Mouse (Mus musculus) lung, embryonic 16.5 days (tissue): ENCODE results near the gene Tnfaip2. TPM values are rescaled to one million over a fixed set of nuclear protein-coding genes. Genes with fewer than 3 reads are reported as not detected.

Experiments
- ATAC-seq: fragments of 200-750 bp; cut with Nextera tagmentation; 2 replicates; pipeline ENCODE4 v1.8.0; 2017; ENCODE audit warnings: low read depth, mild to moderate bottlenecking, moderate library complexity
- H3K27ac ChIP-seq: fragments of 300-500 bp; sonication (generic); 2 replicates; pipeline ENCODE4 v1.5.1; 2014; ENCODE audit warnings: mild to moderate bottlenecking, control low read depth, low read length
- H3K27me3 ChIP-seq: fragments of 300-500 bp; sonication (generic); 2 replicates; pipeline ENCODE4 v1.6.1; 2014; ENCODE audit warnings: low read depth, low read length, mixed read lengths; ENCODE audit not compliant: control insufficient read depth, insufficient read depth
- H3K36me3 ChIP-seq: fragments of 300-500 bp; sonication (generic); 2 replicates; pipeline ENCODE4 v1.6.1; 2014; ENCODE audit warnings: low read length; ENCODE audit not compliant: control insufficient read depth, insufficient read depth
- H3K4me1 ChIP-seq: fragments of 300-500 bp; sonication (generic); replicated peaks from 2 replicates; pipeline ENCODE4 v1.6.1; 2014; ENCODE audit warnings: low read length, mixed read lengths; ENCODE audit not compliant: control insufficient read depth, insufficient read depth
- H3K4me2 ChIP-seq: fragments of 300-500 bp; sonication (generic); 2 replicates; pipeline ENCODE4 v1.6.1; 2014; ENCODE audit warnings: low read depth, low read length, control low read depth
- H3K4me3 ChIP-seq: fragments of 300-500 bp; sonication (generic); 2 replicates; pipeline ENCODE4 v1.5.1; 2014; ENCODE audit warnings: mild to moderate bottlenecking, low read length, control low read depth
- H3K9ac ChIP-seq: fragments of 300-500 bp; sonication (generic); 2 replicates; pipeline ENCODE4 v1.6.1; 2014; ENCODE audit warnings: low read length, control low read depth
- H3K9me3 ChIP-seq: fragments of 300-500 bp; sonication (generic); 2 replicates; pipeline ENCODE4 v1.6.1; 2016; ENCODE audit warnings: low read length; ENCODE audit not compliant: control insufficient read depth
- WGBS: fragments of 180-500 bp; shearing (Covaris S2); extraction: QIAGEN DNeasy Blood & Tissue Kit; methylation state at CpG from one replicate; pipeline ENCODE4 v1.1.7; 2014; 5-methylcytosine and 5-hydroxymethylcytosine counted together
- polyA plus RNA-seq: library from polyadenylated mRNA; unstranded; fragments of >200 nt; fragmentation: Nextera tagmentation; extraction: Ambion mirVana; gene quantifications from 2 replicates; pipeline ENCODE4 v1.2.1, GENCODE M21; 2015

Gene Tnfaip2
- polyA plus RNA-seq, 1 experiment from 2014 or later, result 6.9 TPM

GRCm38 (mm10) chr12:111448931-111449705 is 6.8 kb downstream of the Tnfaip2 start:
- Histone ChIP-seq H3K36me3 (no peaks in the 10 kb centered on the region), H3K27me3 (peaks cover 61% of the 10 kb centered on the region), H3K4me3 (no peak overlapping the region), H3K4me2 (no peak overlapping the region), H3K27ac (peak overlapping the region; percentile 26; the same call in 1 of the 2 replicates), H3K9me3 (no peaks in the 10 kb centered on the region), H3K9ac (no peak overlapping the region), H3K4me1 (peaks cover 31% of the 10 kb centered on the region)
- ATAC-seq, result no peak
- 10% methylated on average over 12 of the region's 14 CpGs for WGBS

GRCm38 (mm10) chr12:111450359-111450758 is 8.1 kb downstream of the Tnfaip2 start:
- H3K4me2 ChIP-seq, result no peak overlapping the region
- no peaks in the 10 kb centered on the region for H3K9me3 ChIP-seq
- no peaks in the 10 kb centered on the region for H3K36me3 ChIP-seq
- peaks cover 49% of the 10 kb centered on the region for H3K27me3 ChIP-seq
- H3K4me1 ChIP-seq, result peaks cover 40% of the 10 kb centered on the region
- H3K9ac ChIP-seq, result 0 out of 2 replicates have a peak overlapping the region, but pooled peaks have one; percentile 4
- 25% methylated on average over 6 of the region's 6 CpGs for WGBS
- no peak overlapping the region for H3K4me3 ChIP-seq
- peak overlapping the region; percentile 55; the same call in 1 of the 2 replicates for H3K27ac ChIP-seq
- no peak for ATAC-seq

- no peak overlapping the region for H3K9ac ChIP-seq
- H3K27me3 ChIP-seq, result peaks cover 37% of the 10 kb centered on the region
- H3K4me3 ChIP-seq, result no peak overlapping the region
- ATAC-seq, result no peak
- H3K36me3 ChIP-seq, result no peaks in the 10 kb centered on the region
- peaks cover 35% of the 10 kb centered on the region for H3K4me1 ChIP-seq
- 82% methylated on average over 7 of the region's 7 CpGs for WGBS
- H3K27ac ChIP-seq, result no peak overlapping the region
- no peak overlapping the region for H3K4me2 ChIP-seq
- H3K9me3 ChIP-seq, result no peaks in the 10 kb centered on the region
These were observed 9.3 kb downstream of the Tnfaip2 start for GRCm38 (mm10) chr12:111451561-111451960.

GRCm38 (mm10) chr12:111454021-111454420 is 11.8 kb downstream of the Tnfaip2 start:
- Histone ChIP-seq H3K27me3 (peaks cover 13% of the 10 kb centered on the region; the same call in 1 of the 2 replicates), H3K9me3 (no peaks in the 10 kb centered on the region), H3K4me3 (no peak overlapping the region), H3K9ac (no peak overlapping the region), H3K27ac (no peak overlapping the region), H3K4me2 (no peak overlapping the region), H3K4me1 (peaks cover 24% of the 10 kb centered on the region), H3K36me3 (no peaks in the 10 kb centered on the region)
- WGBS, result 14% methylated on average over 4 of the region's 4 CpGs
- ATAC-seq, result no peak

- no peak overlapping the region for H3K9ac ChIP-seq
- H3K27me3 ChIP-seq, result peaks cover 13% of the 10 kb centered on the region; the same call in 1 of the 2 replicates
- no peak overlapping the region for H3K27ac ChIP-seq
- H3K4me3 ChIP-seq, result no peak overlapping the region
- no peaks in the 10 kb centered on the region for H3K36me3 ChIP-seq
- whole genome bisulfite sequencing, result 55% methylated on average over 10 of the region's 10 CpGs
- ATAC-seq, result no peak
- H3K4me1 ChIP-seq, result peaks cover 17% of the 10 kb centered on the region
- H3K9me3 ChIP-seq, result no peaks in the 10 kb centered on the region
- H3K4me2 ChIP-seq, result no peak overlapping the region
These were observed 12.4 kb downstream of the Tnfaip2 start for GRCm38 (mm10) chr12:111454543-111455280.

- peaks cover 13% of the 10 kb centered on the region; the same call in 1 of the 2 replicates for H3K4me1 ChIP-seq
- WGBS, result 55% methylated on average over 12 of the region's 12 CpGs
These were observed 13.1 kb downstream of the Tnfaip2 start for GRCm38 (mm10) chr12:111455311-111455846.

GRCm38 (mm10) chr12:111455860-111456259 is 13.6 kb downstream of the Tnfaip2 start:
- Histone ChIP-seq H3K4me3 (no peak overlapping the region), H3K9ac (no peak overlapping the region), H3K4me2 (no peak overlapping the region), H3K36me3 (no peaks in the 10 kb centered on the region), H3K9me3 (no peaks in the 10 kb centered on the region), H3K4me1 (peaks cover 11% of the 10 kb centered on the region; the same call in 1 of the 2 replicates), H3K27me3 (peaks cover 10% of the 10 kb centered on the region; the same call in 1 of the 2 replicates), H3K27ac (no peak overlapping the region)
- no peak for ATAC-seq
- WGBS, result 50% methylated on average over 8 of the region's 8 CpGs

More at GRCm38 (mm10) chr12:111455311-111455846, 13.1 kb downstream of the Tnfaip2 start:
- H3K36me3 ChIP-seq, result no peaks in the 10 kb centered on the region
- H3K9me3 ChIP-seq, result no peaks in the 10 kb centered on the region
- H3K4me2 ChIP-seq, result no peak overlapping the region
- ATAC-seq, result no peak
- peaks cover 13% of the 10 kb centered on the region; the same call in 1 of the 2 replicates for H3K27me3 ChIP-seq
- no peak overlapping the region for H3K27ac ChIP-seq
- no peak overlapping the region for H3K9ac ChIP-seq
- H3K4me3 ChIP-seq, result no peak overlapping the region

GRCm38 (mm10) chr12:111457742-111458141 is 15.5 kb downstream of the Tnfaip2 start:
- WGBS, result 94% methylated on average over 1 of the region's 1 CpGs
- H3K4me3 ChIP-seq, result no peak overlapping the region
- H3K9ac ChIP-seq, result no peak overlapping the region
- no peaks in the 10 kb centered on the region for H3K36me3 ChIP-seq
- H3K27ac ChIP-seq, result no peak overlapping the region
- H3K27me3 ChIP-seq, result no peaks in the 10 kb centered on the region
- peaks cover 12% of the 10 kb centered on the region; the same call in 1 of the 2 replicates for H3K4me1 ChIP-seq
- ATAC-seq, result no peak
- no peak overlapping the region for H3K4me2 ChIP-seq
- no peaks in the 10 kb centered on the region for H3K9me3 ChIP-seq

- H3K27me3 ChIP-seq, result no peaks in the 10 kb centered on the region
- H3K4me2 ChIP-seq, result no peak overlapping the region
- H3K9ac ChIP-seq, result no peak overlapping the region
- no peak for ATAC-seq
- 74% methylated on average over 7 of the region's 7 CpGs for WGBS
- no peak overlapping the region for H3K4me3 ChIP-seq
- 0 out of 2 replicates have a peak, but pooled peaks cover 2% of the 10 kb centered on the region for H3K4me1 ChIP-seq
- H3K36me3 ChIP-seq, result no peaks in the 10 kb centered on the region
- no peak overlapping the region for H3K27ac ChIP-seq
- H3K9me3 ChIP-seq, result no peaks in the 10 kb centered on the region
These were observed 21.3 kb downstream of the Tnfaip2 start for GRCm38 (mm10) chr12:111463570-111463969.
